Mouse (Mus musculus): ENCODE results near the gene Zfand2a. TPM values are rescaled to one million over a fixed set of nuclear protein-coding genes. Genes with fewer than 3 reads are reported as not detected.
A peak's percentile ranks its signal among the peaks of the same experiment; 100 is the strongest.

Zfand2a gene
- total RNA-seq, 2 experiments from 2014 or later, result 53.9 to 60.0 TPM

DNA sequence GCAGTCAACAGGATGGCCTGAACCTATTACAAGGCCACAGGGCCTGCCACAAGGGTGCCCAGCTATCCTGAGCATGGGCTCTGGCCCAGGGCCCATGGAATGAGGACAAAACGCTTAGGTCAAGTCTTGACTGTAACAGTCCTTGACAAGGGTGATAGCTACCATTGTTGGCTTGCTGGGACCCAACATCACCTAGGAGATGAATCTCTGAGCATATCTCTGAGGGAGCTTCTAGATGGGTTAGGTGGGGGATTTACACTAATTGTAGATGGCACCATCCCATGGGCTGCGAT lies 42.7 kb downstream of the Zfand2a start:
- no peak for TF ChIP-seq CTCF (IDR thresholded peaks at IDR 0.05)
- Histone ChIP-seq H3K27ac (peak overlapping the region; percentile 28; the same call in 1 of the 2 replicates), H3K4me3 (no peak overlapping the region)
- intact Hi-C loops (cut with DNase I), result no loop called here
- no peak for DNase-seq (ENCODE audit: extremely low spot score in 1 of 2, low spot score in 2 of 2)

DNA sequence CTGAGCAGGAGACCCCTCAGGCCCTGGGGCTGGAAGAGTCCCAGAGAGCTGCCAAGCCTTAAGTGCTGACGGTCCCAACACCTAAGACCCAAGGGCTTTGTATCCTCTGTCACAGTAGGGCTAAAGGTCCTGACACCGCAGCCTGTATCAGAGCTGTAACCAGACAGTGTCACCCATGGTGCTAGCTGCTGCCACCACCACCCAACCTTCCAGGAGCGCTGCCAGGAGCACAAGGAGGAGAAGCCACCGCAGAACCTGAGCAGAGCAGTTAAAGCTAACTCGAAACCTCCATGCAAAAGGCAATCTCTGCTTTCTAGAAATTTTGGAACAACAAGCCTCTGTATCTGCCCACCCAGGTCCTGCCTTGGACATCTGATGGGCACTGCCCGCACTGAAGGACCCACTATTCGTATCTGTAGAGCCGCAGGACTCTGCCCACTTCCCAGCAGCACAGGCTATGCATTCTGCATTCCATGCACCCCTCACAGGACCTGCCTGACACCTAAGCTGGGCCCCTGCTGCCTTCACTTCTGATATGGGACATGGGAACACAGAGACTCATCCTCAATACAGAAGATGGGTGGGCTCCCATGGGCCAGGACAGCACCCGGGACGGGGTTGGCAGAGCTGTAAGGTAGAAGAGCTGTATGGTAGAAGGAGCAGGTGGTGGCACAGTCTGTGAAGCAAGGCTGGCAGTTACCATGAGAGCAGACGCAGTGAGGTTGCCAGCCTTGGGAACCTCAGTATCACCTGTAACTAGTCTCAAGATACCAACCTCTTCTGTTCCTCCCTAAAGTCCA lies 43.2 kb downstream of the Zfand2a start:
- DNase-seq (ENCODE audit: extremely low spot score in 1 of 2, low spot score in 2 of 2), result no peak
- no peak for TF ChIP-seq CTCF (IDR thresholded peaks at IDR 0.05)
- peak overlapping the region; percentile 73 for H3K27ac ChIP-seq
- no peak overlapping the region for H3K4me3 ChIP-seq
- intact Hi-C loops (cut with DNase I), result no loop called here

DNA sequence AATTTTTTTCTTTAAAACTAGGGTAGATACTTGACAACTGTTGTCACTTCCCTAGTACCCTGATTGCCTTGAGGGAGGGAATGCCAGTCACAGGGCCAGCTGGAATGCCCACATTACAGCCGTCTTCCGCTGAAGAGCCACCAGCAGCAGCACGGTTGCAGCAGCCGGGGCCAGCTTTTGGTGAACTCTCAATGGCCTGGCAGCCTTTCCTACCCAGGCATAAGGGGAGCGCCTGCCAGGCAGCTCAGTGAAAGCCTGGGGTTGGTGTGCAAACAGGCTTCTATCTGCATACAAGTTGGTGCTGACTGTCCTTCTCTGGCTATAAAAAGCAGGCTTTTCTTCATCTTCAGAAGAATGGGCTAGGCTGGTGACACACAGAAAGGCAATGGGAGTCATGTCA lies 43.9 kb downstream of the Zfand2a start:
- Histone ChIP-seq H3K4me3 (no peak overlapping the region), H3K27ac (peak overlapping the region; percentile 73)
- TF ChIP-seq CTCF (IDR thresholded peaks at IDR 0.05), result no peak
- DNase-seq (ENCODE audit: extremely low spot score in 1 of 2, low spot score in 2 of 2), result no peak
- intact Hi-C loops (cut with DNase I), result no loop called here

DNA sequence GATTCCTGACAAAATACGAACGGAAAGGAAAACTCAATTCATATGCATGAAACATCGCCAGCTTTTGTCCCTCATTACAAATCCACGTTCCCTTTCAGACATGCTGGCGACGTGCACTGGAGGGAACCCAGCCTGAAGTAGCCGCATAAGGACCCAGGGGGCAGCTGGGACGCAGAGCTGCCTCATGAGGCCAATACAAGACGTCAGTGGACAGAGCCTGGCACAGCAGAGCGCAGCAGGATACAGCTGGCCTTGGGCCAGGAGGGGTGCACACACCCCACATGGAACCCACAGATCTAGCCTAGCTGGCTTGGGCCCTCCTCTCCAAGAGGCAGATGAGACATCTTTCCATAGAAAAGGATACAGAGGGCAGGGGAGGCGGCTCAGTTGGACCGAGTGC lies 45.9 kb downstream of the Zfand2a start:
- intact Hi-C loops (cut with DNase I), result no loop called here
- no peak for TF ChIP-seq CTCF (IDR thresholded peaks at IDR 0.05)
- Histone ChIP-seq H3K4me3 (no peak overlapping the region), H3K27ac (peak overlapping the region; percentile 4; the same call in 1 of the 2 replicates)
- DNase-seq (ENCODE audit: extremely low spot score in 1 of 2, low spot score in 2 of 2), result no peak

DNA sequence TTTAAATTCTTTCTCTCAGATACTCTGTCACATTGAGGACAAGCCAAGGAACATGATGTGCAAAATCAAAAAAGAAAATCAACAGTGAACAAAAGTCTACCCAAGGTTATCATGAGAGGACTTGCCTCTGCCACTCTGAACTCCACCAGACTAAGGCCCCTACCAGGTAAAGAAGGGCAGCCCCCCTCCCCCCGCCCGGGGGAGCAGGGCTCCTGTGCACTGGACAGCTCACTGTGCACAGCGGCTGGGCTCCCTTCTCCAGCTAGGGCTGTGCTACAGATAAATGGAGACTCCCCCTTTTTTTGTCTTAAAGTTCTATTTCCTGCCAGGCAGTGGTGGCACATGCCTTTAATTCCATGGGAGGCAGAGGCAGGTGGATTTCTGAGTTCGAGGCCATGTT lies 46.6 kb downstream of the Zfand2a start:
- DNase-seq (ENCODE audit: extremely low spot score in 1 of 2, low spot score in 2 of 2), result no peak
- Histone ChIP-seq H3K27ac (peak overlapping the region; percentile 4), H3K4me3 (no peak overlapping the region)
- no peak for TF ChIP-seq CTCF (IDR thresholded peaks at IDR 0.05)
- intact Hi-C loops (cut with DNase I), result no loop called here

DNA sequence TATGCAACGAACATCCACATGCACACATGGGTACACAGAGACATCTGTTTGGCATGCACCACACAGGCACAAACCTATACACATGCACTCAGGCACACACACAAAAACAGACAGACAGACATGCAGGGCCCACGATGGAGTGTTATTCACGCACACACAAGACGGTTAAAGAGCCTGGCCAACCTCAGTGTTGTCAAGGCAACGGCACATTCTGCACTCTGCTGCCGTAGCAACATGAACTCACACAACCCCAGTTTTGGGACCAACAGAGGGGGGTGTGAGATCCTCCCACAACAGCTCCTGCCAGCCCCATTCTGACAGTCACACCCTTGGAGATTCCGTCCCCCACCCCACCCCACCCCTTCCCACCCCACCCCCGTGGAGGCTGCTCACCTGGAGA lies 49.4 kb downstream of the Zfand2a start:
- TF ChIP-seq CTCF (IDR thresholded peaks at IDR 0.05), result no peak
- Histone ChIP-seq H3K27ac (peak overlapping the region; percentile 73), H3K4me3 (no peak overlapping the region)
- intact Hi-C loops (cut with DNase I), result no loop called here
- DNase-seq (ENCODE audit: extremely low spot score in 1 of 2, low spot score in 2 of 2), result peak; percentile 57 to 70

DNA sequence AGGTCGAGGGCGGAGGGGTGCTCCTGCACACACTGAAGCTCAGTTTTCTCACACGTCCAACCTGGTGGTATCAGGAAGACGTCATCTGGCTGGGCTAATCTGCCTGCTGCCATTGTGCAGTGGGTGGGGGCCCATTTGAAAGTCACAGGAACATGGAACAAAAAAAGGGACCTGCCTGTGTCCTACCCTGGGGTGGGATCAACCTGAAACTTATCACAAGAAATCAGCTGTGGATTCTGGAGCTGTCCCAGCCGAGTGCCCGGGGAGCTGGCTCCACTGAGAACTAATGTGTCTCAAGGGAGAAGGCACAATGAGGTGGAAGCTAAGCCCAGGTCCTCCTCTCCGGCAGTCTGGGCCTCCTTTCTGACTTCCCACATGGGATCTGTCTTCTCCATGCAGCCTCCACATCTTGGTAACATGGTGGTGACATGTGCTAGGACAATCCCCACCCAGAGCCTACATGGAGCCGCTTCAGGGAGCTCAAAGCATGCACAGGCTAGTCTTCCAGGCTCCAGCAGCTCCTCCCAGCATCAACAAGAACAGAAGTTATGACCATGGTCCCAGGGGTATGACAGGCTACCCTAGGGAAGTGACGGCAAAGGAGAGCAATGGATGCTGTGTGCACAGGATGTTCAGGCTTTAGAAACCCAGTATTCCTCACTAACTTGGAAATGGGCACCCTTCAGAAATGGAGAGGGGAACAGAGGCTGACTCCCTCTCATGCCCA lies 50.3 kb downstream of the Zfand2a start:
- peak overlapping the region; percentile 65 for H3K27ac ChIP-seq

DNA sequence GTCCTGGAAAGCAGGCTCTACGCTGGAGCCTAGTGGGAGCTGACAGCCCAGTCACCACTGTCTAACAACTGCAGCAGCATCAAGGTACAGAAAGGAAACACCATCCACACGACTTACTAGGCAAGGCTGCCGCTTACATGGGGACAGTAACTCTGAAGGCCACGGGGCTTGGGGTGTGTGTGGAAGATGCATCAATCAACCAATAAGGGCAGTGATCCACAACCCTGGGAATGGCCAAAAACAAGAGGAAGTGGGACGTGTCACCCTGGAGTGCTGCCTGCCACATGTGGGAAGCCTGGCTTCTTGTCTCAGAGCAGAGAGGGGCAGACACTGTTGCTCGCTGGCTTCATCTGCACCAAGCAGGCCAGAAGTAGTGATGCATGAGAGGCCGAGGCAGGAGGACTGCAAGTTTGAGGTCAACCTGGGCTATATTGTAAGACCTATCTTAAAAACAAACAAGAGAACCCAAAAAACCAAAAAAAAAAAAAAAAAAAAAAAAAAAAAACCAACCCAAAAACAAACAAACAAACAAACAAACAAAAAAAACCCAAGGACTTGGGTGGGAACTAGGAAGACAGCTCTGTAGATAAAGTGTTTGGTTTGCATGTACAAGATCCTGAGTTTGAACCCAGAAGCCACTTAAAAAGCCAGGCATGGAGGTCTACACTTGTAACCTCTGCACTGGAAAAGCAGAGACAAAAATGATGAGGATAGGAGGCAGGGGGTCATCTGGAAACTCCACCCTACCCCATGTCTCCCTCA lies 51.4 kb downstream of the Zfand2a start:
- intact Hi-C loops (cut with DNase I), result no loop called here
- Histone ChIP-seq H3K4me3 (no peak overlapping the region), H3K27ac (peak overlapping the region; percentile 64; the same call in 1 of the 2 replicates)
- TF ChIP-seq CTCF (IDR thresholded peaks at IDR 0.05), result no peak
- DNase-seq (ENCODE audit: extremely low spot score in 1 of 2, low spot score in 2 of 2), result no peak

More for the DNA sequence above, 50.3 kb downstream of the Zfand2a start:
- intact Hi-C loops (cut with DNase I), result no loop called here
- no peak for DNase-seq (ENCODE audit: extremely low spot score in 1 of 2, low spot score in 2 of 2)
- TF ChIP-seq CTCF (IDR thresholded peaks at IDR 0.05), result no peak
- no peak overlapping the region for H3K4me3 ChIP-seq

DNA sequence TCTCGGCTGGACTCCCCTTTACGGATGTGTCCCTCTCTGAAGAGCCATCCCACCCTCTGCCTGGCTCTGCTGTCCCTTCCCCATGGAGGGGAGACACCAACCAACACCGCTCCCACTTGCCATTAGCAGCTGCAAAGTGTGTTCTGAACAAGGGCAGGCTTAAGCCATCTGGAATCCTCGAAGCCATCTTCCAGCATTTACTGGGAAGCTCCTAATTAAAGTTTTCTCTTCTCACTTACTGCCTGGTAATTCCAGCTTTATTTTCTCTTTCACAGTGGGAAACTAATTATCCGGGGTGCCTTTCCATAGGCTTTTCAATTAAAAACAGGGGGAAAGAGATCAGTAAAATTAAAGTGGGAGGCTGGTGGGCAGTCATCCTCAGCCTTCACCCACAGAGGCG lies 52.0 kb downstream of the Zfand2a start:
- intact Hi-C loops (cut with DNase I), result no loop called here
- DNase-seq (ENCODE audit: extremely low spot score in 1 of 2, low spot score in 2 of 2), result no peak
- H3K4me3 ChIP-seq, result no peak overlapping the region
- H3K27ac ChIP-seq, result peak overlapping the region; percentile 5; the same call in 1 of the 2 replicates
- no peak for TF ChIP-seq CTCF (IDR thresholded peaks at IDR 0.05)

DNA sequence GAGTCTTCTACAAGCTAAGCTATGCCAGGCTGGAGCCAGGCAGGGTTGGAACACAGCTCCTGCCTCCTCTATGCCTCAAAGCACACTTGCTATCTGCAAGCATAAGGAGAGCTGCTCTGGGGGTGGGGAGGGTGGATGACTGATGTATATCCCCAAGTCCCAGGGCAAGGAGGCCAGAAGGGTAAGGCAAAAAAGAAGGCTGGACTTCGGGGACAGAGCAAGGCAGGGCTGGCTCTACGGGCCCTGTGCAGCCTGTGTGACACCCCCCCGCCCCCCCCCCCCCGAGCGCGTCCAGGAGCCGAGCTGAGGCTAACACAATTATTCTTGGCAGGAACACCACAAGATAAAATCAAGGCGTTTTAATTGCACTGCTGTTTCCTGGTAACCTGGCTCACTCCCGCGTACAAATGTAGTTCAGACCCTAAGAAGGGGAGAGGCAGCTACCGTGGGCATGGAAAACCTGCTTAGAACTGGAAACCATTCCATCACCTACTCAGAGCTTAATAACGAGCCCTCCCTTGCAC lies 54.5 kb downstream of the Zfand2a start:
- peak overlapping the region; percentile 85 for H3K27ac ChIP-seq
- intact Hi-C loops (cut with DNase I), result no loop called here
- no peak for TF ChIP-seq CTCF (IDR thresholded peaks at IDR 0.05)
- H3K4me3 ChIP-seq, result no peak overlapping the region
- DNase-seq (ENCODE audit: extremely low spot score in 1 of 2, low spot score in 2 of 2), result no peak

DNA sequence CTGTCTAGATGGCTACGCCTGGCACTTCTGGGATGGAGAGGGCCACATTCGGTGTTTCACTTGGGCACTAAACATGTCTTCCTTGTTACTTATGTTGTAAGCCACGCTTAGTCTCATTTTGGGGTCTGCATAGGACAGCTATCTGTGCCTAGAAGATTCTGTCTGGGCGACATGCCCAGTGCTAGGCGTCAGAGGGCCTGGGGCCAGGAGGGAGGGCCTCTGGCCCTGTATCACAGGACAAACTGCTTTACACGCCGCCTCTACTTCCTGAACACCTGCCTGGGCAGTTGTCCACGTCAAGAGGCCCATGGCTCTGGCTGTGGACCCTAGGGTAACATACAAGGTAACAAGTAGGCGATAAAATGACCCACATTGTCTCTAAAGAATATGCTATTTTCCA lies 56.4 kb downstream of the Zfand2a start:
- DNase-seq (ENCODE audit: extremely low spot score in 1 of 2, low spot score in 2 of 2), result no peak
- Histone ChIP-seq H3K4me3 (no peak overlapping the region), H3K27ac (no peak overlapping the region)
- no peak for TF ChIP-seq CTCF (IDR thresholded peaks at IDR 0.05)
- intact Hi-C loops (cut with DNase I), result no loop called here

DNA sequence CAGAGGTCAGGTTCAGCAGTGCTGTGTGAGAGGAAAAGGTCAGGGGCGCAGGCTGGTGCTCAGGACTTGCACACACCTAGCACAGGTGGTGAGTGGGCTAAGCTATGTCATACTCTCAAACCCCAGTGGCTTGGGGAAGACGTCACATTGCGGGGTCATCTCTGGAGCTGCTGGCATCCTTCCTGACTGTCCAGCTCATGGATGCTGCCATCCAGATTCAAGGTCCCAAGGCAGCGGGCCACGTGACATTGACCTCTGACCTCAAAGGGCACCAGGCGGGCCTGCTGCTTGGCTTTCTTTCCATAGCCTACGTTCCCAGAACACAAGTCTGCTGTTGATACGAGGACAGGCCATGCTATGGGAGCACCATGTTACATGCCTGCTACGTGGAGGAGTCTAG lies 57.3 kb downstream of the Zfand2a start:
- intact Hi-C loops (cut with DNase I), result no loop called here
- TF ChIP-seq CTCF (IDR thresholded peaks at IDR 0.05), result no peak
- Histone ChIP-seq H3K4me3 (no peak overlapping the region), H3K27ac (no peak overlapping the region)
- no peak for DNase-seq (ENCODE audit: extremely low spot score in 1 of 2, low spot score in 2 of 2)

Data from left cerebral cortex, adult 2 months (tissue).